Mouse (Mus musculus) gastrocnemius, postnatal 36 days (tissue): ENCODE measurements around the gene Osbpl8. TPM values are rescaled to one million over a fixed set of nuclear protein-coding genes. Genes with fewer than 3 reads are reported as not detected.
"Not testable (repeated sequence)": the region's sequence is repeated elsewhere in the genome, so short reads cannot be mapped to it uniquely, and the experiment has no call there.

Source experiments
- DNase-seq, 2 experiments: peaks; one replicate each; pipeline ENCODE4 v3.0.0; 2022
- intact Hi-C: fragments of 180-260 bp; cut with DNase I; formaldehyde crosslinking; loops from one replicate; pipeline ENCODE4 v1.15.1; 2025
- long read RNA-seq, 2 experiments: library from polyadenylated mRNA; stranded (forward); transcript quantifications; one replicate each; pipeline ENCODE4 v2.0.0; 2021
- total RNA-seq, 2 experiments: library from RNA; stranded (reverse); gene quantifications; 2 replicates each; pipeline ENCODE4 v1.2.3; 2021

Osbpl8 gene
- total RNA-seq: 10 to 100 TPM; 12.0 to 14.3 TPM
- long read RNA-seq, experiment 1, partial matches to known transcripts: 0 of 1 reads
- long read RNA-seq, experiment 1, other reads (novel, unspliced or antisense): 0 of 1 reads
- long read RNA-seq, experiment 2, partial matches to known transcripts: 0 of 1 reads
- long read RNA-seq, experiment 2, other reads (novel, unspliced or antisense): 0 of 1 reads

DNA sequence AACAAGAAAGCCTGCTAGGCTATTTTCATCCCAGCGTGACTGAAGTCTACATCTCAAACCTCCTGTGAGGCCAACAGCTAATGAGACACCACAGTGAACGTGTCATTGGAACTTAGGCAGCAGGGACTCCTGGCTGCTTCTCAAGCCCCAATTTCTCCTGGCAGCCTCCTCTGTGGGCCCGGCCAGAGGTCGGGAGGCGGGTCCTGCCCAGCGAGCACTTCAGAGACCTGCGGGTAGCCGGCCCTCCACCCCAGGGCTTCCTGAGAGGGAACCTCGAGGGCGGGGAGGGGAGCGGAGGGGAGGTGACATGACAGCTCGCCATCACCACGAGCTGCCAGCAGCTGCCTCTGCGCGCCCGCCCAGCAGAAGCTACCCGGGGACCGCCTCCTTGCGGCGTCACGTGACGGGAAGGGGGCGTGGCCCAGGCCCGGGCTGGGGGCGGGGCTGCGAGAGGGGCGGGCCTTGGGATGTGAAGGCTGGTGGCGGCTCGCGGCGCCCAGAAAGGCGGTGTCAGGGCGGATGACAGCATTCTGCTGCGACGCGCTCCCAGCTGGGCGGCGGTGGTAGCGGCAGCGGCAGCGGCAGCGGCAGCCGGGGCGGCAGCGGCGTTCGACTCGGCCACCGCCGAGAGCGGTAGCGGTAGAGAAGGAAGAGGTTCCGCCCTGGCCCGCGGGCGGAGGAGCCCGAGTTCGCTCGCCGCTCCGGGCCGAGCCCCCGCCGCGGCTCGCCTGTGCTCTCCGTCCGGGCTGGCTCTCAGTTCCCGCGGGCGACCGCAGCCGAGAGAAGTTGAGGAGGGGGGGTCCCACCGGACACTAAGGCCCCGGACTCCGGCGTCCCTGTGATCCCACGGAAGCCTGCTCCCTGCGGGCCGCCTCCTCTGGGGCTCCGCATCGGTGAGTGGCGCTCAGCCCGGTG, at the start of gene Osbpl8:
Osbpl8 (plus strand) TSS at position 449 of the 915 bp plus-strand sequence.
- intact Hi-C loops: loop anchor here (5.0 kb wide), 1 partner anchor 37 kb away; no protein-coding TSS in a partner anchor

DNA sequence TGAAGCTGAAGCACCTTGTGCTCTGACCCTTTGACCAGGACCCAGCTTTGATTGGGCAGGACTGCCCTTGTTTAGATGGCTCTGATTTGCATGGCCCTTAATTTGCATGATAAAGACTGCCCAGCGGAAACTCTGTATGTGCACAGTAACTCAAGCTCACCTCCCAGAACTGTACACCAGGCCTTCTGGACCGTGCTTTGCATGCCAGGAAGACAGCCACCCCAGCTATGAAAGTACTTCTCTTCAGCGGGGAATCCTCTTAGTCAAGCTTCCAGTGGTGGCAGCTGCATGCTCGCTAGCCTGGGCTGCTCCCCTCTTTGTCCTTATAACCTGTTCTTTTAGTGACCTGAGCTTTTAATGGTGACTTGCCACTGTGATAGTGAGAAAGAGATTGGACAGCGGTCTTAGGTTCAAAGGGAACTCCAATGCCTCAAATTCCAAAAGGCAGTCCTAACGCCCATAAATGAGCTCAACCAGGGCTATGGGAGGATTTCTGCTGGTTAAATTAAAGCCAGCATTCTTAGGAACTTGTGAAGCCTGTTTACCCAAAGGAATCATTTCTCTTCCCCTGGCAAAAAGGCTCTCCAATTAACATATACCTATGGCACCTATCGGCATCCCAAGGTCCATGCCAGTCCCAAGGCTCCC, 47.2 kb upstream of the Osbpl8 start:
- no peak for DNase-seq
- intact Hi-C loops: loop anchor here (10.0 kb wide), 1 partner anchor 107 kb away; no protein-coding TSS in a partner anchor

More for the DNA sequence above, at the start of gene Osbpl8:
- peak; percentile 99 to 100 for DNase-seq

DNA sequence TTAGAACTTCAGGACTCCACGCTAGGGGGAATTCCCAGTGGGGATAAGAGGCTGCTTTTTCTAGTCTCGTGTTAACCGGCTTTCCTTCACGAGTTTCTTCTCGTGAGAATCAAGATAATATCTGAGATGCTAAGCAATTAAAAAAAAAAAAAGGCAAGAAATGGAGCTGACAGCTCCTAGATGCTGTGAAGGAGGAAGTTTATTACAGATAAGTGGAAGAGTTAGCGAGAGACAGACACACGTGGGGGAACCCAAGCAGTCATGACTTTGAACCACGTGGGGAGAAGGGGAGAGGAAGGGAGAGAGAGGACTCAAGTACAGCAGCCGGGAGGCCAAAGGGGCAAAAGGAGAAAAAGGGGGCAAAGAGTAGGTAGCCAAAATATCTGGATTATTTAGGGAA, 46.3 kb upstream of the Osbpl8 start:
- no peak for DNase-seq
- intact Hi-C loops: loop anchor here (10.0 kb wide), 1 partner anchor 107 kb away; no protein-coding TSS in a partner anchor

DNA sequence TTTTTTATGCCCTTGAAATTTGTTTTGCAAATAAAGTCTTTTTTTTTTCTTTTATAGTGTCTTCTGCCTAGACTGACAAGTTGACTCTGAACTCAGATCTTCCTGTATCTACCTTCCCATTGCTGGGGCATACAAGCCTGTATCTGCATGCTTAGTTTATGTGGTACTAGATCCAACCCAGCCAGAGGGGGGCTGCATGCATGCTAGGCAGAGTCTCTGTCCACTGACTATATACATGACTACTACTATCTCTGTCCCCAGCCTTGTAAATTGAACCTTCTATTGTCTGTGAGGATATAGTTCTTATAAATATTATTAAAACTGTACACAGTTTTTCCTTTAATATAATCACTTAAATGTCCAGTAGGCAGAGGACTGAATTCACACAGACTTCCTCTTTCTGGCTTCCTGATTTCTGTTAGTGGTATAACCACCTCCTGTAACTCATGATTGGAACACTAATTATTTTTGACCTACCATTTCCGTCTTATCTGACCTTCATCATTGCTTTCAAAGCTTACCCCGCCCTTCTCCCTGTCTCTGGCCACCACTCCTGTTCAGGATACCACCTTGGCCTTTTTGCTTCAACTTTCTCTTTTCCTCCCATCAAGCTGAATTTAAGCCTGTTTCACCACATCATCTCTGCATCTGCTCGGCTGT, 45.4 kb upstream of the Osbpl8 start:
- no peak for DNase-seq
- intact Hi-C loops: loop anchor here (10.0 kb wide), 1 partner anchor 106 kb away; no protein-coding TSS in a partner anchor

DNA sequence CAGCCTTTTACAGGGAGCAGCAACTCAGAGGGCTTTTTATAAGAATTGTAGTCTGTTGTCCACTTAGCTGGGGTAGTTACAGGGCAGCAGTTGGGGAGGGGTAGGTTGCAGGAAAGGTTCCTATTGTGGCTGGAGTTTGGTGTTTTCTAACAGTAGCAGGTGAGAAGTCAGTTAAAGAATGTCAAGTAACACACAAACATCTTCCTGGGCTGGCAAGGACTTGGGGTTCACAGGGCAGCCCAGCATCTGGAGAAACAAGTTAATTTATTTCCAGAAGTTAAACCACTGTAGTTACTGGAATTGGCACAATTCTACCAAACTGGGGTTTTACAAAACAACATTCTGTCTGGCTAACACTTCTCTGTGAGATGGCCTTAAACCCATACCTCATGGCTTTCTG, 44.8 kb upstream of the Osbpl8 start:
- no peak for DNase-seq
- intact Hi-C loops: loop anchor here (10.0 kb wide), 1 partner anchor 105 kb away; no protein-coding TSS in a partner anchor

DNA sequence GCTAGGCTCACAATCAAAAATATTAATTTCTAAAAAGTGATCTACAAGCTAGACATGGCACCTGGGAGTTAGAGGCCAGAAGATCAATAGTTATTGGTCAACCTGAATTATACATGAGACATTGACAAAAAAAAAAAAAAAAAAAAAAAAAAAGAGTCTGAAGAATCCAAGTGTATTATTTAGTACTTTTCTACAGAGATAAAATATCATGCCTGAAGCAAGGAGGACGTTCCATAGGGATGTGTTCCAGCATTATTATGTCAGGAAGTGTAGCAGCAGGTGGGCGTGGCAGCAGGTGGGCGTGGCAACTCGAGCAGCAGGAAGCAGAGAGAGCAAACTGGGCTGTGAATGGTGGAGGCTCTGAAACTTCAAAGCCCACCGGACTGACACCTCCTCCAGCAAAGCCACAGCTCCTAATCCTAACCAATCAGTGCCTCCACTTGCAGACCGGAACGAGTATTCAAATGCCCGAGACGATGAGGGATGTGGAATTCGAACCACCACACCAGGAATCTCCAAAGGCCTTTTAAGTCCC, 41.6 kb upstream of the Osbpl8 start:
- DNase-seq: no peak
- intact Hi-C loops: no loop called here

DNA sequence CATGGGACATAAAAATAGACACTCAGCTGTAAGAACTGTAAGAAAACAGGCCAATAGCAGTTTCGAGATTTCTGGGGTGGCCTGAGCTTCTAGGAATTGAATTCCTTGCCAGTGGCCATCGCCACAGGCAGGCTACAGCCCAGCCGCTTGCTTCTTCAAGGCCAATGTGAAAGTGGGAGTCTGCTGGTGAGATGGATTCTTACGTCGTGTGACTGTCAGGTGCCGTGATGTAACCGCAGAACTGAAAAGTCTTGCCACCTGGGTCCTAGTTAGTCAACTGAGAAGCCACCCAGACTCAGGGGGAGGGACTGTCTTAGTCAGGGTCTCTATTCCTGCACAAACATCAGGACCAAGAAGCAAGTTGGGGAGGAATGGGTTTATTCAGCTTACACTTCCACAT, 40.4 kb upstream of the Osbpl8 start:
- no peak for DNase-seq
- intact Hi-C loops: no loop called here

DNA sequence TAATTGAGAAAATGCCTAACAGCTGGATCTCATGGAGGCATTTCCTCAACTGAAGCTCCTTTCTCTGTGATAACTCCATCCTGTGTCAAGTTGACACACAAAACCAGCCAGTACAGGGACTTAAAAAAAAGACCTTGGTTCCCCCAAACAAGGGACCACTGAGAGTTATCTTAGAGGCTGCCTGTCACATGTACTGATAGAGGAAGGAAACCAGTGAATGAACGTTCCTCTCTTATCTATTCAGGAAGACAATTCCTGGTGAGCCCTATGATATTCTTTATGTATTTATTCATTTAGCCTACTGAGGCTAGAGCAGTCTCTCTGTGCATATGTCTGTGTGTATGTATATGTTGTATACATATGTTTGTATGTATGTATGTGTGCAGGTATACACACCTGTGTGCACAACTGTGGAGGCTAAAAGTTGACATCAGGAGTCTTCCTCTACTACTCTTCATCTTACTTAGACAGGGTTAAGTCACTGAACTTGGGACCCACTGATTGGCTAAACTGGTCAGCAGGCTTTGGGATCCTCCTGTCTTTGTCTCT, 39.7 kb upstream of the Osbpl8 start:
- intact Hi-C loops: loop anchor here (5.0 kb wide), 1 partner anchor 37 kb away; the partner anchor contains the start of gene Osbpl8
- no peak for DNase-seq

DNA sequence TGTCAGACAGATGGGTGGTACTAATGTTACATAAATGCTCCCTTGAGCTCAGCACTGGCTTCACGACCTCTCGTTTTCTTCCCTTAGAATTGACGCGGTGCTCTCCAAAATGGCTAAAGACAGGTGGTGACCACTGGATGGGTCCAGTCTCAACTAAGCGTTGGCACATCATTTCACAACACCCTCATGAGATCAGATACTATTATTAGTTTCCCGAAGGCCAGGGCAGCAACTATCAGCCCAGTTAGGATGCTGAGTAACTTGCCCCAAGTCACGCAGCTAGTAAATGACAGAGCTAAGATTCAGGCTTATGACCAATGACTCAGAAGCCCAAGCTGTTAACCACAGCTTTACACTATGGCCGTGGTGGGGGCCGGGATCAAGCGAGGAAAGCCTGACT, 37.2 kb upstream of the Osbpl8 start:
- intact Hi-C loops: loop anchor here (5.0 kb wide), 1 partner anchor 35 kb away; the partner anchor contains the start of gene Osbpl8
- no peak for DNase-seq

DNA sequence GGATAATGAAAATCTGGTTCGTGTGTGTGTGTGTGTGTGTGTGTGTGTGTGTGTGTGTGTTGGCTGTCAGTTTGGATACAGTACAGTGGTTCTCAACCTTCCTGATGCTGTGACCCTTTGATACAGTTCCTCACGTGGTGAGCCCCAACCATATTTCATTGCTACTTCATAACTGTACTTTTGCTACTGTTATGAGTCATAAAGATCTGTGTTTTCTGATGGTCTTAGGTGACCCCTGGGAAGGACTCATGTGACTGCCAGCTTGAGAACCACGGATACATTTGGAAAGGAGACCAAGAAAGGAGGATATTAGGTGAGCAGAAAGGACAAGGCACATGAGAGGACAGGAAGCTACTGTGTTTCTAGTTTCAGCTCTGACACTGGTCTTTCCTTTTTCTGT, 36.1 kb upstream of the Osbpl8 start:
- intact Hi-C loops: loop anchor here (5.0 kb wide), 1 partner anchor 34 kb away; the partner anchor contains the start of gene Osbpl8
- DNase-seq: no peak

DNA sequence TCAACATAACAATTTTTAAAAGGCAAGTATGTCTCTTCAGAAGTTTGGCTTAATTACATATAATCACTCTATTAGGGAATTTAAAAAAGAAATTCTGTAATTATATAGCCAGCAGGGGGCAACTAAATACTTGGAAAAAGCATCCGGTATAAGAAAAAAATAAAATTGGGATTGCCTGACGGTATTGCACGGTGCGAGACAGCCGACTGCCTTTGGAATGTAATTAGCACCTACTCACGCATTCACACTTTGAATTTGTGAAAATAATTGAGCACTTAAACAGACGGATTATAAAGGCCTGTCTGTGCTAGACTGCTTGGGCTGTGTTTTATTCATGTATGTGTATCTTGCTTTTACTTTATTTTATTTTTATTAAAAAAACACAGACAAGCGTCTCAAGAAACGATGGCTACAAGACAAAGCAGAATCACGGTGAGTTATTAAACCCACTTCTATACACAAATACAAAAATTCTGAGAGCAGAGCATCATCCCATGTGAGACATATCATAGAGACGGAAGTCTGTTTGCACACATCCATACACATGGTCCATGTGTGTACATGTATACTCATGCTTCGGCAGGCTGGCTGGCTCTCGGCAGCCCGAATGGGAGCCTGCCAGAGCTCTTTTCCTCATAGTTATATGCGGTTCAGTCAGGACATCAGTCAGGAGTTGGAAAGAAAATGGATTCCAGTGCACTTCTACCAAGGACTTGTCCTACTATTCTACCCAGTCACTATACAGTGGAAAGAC, 34.5 kb upstream of the Osbpl8 start:
- DNase-seq: no peak
- intact Hi-C loops: loop anchor here (5.0 kb wide), 1 partner anchor 32 kb away; the partner anchor contains the start of gene Osbpl8

DNA sequence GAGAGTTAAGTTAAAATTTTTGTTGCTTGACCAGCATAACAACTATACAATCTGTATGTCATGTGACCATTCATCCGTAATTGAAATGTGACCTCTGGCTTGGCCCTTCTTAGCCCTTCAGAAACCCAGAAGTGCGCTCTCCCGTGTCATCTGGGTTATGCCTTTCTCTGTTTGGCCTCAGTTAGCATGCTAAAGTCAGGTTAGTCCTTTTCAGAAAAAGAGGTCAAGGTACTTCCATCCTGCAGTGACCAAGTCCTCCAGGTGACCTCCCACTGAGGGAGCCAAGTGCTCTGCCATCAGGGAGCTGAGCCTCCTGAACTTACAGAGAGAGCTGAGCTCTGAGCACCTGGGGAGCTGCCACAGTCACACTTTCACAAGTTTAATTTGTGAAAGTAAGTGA, 33.7 kb upstream of the Osbpl8 start:
- intact Hi-C loops: no loop called here
- no peak for DNase-seq

DNA sequence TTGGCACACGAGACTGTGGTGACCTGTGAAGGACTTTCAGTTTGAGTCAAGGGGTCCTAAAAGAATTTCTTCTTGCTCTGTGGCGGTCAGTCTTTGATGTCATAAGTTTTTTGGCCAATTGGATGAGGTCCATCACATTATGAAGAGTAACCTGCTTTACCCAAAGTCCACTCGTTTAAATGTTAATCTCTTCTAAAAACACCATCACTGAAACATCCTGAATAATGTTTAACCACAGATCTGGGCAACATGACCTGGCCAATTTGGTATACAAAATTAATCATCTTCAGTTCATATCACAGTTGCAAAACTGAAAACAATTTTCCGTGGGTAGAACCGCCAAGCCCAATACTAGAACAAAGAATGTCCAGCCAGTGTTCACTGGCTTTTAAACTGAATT, 31.3 kb upstream of the Osbpl8 start:
- DNase-seq: no peak
- intact Hi-C loops: no loop called here

DNA sequence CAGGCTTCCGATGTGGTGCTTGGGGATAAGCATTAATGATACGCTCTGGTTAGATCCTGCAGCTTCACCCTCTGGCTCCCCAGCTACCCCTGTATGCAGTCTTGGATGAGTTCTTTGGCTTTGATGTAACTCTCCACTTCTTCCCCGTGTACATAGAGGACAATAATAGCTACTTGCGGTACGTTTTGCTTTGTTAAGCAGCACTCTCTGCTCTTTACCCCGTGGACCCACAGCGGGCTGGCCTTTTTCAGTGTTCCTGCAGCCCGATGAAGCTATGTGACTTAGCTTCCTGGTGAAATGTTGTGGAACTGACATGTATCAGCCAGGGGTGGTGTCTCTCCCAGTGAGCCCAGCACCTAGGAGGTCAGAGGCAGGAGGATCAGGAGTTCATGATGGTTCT, 30.6 kb upstream of the Osbpl8 start:
- intact Hi-C loops: no loop called here
- DNase-seq: no peak

DNA sequence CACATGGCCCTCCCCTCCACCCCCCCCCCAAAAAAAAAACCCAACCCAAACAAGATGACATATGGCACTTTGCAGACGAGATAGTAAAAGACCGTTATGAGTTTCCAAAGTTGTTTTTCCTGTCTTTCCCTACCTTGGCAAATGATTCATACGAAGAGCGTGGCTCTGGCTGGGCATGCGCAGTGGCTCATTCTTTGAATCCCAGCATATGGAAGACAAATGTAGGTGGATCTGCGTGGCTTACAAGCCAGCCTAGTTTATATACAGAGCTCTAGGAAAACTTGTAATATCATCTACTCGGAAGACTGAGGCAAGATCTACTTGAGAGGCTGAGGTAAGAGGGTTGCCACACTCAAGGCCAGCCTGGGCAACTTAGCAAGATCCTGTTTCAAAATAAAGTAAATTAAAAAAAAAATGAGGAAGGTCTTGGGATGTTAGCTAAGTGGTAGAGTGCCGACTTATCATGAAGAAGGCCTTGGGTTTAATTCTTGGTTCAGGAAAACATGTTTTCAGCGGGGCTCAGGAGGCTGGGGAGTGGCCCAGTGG, 30.1 kb upstream of the Osbpl8 start:
- no peak for DNase-seq
- intact Hi-C loops: no loop called here

DNA sequence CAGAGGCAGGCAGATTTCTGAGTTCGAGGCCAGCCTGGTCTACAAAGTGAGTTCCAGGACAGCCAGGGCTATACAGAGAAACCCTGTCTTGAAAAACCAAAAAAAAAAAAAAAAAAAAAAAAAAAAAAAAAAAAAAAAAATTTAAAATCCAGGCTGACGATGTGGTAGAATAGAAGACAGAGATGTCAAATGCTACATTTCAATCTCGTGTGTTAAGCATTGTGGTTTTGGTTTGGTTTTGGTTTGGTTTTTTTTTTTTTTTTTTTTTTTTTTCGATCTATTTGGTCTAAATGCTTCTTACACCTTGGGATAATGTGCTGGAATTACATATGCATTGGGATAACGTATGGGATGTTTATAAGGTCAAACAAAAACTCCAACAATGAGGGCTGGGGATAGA, 28.2 kb upstream of the Osbpl8 start:
- intact Hi-C loops, DNase-seq: not testable (repeated sequence)

DNA sequence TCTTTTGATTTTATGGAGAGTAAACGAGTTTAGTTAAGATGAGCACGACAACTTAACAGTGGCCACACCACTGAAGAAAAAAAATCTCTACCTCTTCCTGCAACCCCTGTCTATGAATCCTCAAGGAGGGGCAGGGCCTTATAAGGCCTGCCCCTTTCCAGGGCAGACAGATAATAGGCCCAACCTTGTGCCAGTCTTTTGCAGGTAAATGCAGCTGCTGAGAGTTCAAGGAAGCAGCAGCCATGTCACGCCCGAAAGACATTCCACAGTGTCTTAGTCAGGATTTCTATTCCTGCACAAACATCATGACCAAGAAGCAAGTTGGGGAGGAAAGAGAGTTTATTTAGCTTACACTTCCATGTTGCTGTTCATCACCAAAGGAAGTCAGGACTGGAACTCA, 26.6 kb upstream of the Osbpl8 start:
- intact Hi-C loops: no loop called here
- DNase-seq: no peak

DNA sequence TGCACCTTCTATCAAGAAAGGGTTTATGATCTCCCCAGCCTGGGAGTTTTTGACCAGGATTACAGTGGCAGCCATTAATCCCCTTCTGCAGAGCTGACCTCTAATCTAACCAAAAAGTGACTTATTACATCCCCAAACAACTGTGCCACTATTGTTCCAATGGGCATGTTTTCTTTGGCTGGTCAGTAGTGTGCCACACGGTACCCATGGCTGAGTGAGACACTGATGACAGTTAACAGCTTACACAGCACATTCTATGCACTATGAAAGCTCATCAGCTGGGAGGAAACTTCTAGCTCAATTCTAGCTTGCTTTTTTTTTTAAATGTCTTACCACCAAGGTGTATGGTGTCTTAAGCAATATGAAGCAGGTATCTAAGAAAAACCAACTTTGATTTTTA, 25.4 kb upstream of the Osbpl8 start:
- intact Hi-C loops: no loop called here
- DNase-seq: no peak

DNA sequence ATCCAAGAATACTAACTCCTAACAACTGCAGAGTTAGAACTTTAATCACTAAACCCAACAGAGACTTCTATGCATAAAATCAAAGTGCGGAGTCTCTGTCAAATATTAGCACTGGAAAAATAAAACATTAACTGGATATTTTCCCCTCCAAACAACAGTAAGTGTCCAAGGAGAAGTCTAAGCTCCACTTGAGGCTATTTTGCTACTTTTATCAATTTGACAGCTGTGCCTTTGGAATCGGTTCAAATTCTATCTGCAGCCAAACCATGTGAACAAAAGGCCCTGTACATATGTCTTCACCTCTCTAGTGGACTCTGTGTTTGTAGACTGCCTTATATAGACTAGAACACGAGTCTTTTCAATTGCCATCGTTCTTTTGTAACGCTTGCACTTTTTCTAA, 24.7 kb upstream of the Osbpl8 start:
- DNase-seq: no peak
- intact Hi-C loops: no loop called here
